Mouse (Mus musculus) colon, adult 2 months (tissue): ENCODE data around the gene Inpp4b. TPM values are rescaled to one million over a fixed set of nuclear protein-coding genes. Genes with fewer than 3 reads are reported as not detected.

Experiments
- polyA plus RNA-seq: library from polyadenylated mRNA; depleted of rRNA; stranded (reverse); fragments of >200 nt; gene quantifications from 2 replicates; pipeline ENCODE4 v1.2.3, GENCODE M21; 2012; rRNA removed

The Inpp4b gene
- polyA plus RNA-seq: 1.2 and 1.6 TPM in 2 replicates

DNA sequence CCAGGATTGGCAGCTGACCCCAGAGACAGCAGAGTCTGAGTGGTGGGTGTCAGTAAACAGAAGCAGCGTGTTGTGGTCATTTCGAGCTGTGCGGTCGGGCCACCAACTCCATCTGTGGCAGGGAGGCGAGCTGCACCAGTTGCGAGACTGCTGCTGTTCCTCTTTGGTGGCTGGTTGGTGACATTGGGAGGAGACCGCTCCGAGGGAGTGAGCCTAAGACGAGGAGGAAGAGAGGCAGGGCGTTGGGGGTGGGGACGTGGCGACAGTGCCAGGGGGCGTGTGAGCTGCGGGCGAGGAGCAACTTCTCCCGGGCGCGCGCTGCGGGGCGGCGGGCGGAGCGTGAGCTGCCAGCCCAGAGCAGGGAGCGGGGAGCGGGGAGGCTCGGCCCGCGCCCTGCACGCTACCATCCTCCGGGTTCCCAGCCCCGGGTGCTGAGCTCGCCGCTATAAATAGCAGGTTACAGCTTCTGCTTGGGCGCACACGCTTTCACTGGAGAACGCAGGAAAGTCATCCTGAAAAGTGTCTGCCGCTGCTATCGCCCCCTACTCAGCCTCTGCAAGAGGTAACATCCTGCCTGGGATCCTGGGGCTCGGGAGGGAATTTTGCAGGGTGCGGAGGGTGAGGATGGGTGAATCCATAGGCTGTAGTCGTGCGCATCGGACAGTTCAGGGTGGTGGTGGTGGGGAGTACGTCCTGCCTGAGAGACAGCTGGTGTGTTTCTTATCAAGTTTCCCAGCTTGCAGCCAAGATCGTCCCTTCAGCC is at the start of gene Inpp4b:
TSS of gene Inpp4b (plus strand) at position 321 of the 763 bp plus-strand sequence.

